Mouse (Mus musculus): ENCODE data around the gene Fbxw18. TPM values are rescaled to one million over a fixed set of nuclear protein-coding genes. Genes with fewer than 3 reads are reported as not detected.
A peak's percentile ranks its signal among the peaks of the same experiment; 100 is the strongest.
"Not testable (repeated sequence)": the region's sequence is repeated elsewhere in the genome, so short reads cannot be mapped to it uniquely, and the experiment has no call there.

The Fbxw18 gene
- not detected in 2 replicates for total RNA-seq (2017)

DNA sequence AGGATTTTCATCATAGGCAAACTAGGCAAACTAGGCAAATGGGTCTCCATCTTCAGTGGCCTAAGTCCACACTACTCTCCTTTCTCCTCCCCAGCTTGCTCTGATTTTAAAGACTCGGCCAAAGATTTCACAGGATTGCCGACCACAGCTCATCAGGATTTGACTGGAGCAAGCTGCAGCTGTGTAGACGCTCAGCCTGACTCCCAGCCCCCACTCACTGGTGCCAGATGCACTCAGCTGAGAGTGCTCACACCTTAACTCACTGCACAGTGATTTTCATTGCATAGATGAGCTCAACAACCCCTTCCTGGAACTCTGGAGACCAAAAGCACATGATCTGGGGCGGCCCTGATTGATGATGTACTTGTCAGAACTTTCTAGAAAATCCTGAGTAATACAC is at the start of gene Fbxw18:
Gene Fbxw18, minus strand, starts transcription at position 101 of the 400 bp plus-strand sequence.
- ATAC-seq (replicated peaks; ENCODE audit: low read depth, poor library complexity, severe bottlenecking), result not testable (repeated sequence)

DNA sequence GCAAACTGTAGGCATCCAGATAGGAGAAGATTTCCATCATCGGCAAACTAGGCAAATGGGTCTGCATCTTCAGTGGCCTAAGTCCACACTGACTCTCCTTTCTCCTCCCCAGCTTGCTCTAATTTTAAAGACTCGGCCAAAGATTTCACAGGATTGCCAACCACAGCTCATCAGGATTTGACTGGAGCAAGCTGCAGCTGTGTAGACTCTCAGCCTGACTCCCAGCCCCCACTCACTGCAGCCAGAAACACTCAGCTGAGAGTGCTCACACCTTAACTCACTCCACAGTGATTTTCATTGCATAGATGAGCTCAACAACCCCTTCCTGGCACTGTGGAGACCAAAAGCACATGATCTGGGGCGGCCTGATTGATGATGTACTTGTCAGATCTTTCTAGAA is 43.5 kb upstream of the Fbxw18 start, which contains the start of gene Fbxw26:
Gene Fbxw26, minus strand, starts transcription at position 101 of the 400 bp plus-strand sequence.
- not testable (repeated sequence) for ATAC-seq (replicated peaks; ENCODE audit: low read depth, poor library complexity, severe bottlenecking)

DNA sequence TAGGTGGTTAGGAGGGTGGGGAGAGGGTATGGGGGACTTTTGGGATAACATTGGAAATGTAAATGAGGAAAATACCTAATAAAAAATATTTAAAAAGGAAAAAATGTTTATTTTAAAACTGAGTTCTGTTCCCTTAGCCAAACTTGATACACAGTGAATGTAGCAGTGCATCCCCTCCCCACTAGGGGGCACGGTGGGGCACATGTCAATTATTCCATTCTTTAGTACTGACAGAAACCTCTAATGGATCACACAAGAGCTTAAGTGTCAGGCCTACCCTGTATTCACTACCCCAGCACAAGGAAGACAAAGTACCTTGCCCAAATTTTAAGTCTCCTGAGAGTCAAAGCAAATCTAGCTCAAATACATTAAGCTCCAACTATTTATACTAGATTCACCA is 17.2 kb downstream of the Fbxw18 start:
- ATAC-seq (replicated peaks; ENCODE audit: low read depth, poor library complexity, severe bottlenecking), result peak; percentile 81

DNA sequence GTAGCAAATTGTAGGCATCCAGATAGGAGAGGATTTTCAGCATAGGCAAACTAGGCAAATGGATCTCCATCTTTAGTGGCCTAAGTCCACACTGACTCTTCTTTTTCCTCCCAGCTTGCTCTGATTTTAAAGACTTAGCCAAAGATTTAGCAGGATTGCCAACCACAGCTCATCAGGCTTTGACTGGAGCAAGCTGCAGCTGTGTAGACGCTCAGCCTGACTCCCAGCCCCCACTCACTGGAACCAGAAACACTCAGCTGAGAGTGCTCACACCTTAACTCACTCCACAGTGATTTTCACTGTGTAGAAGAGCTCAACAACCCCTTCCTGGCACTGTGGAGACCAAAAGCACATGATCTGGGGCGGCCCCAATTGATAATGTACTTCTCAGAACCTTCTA is 37.9 kb downstream of the Fbxw18 start, which contains the start of gene Fbxw25:
Gene Fbxw25, minus strand, starts transcription at position 101 of the 400 bp plus-strand sequence.
- not testable (repeated sequence) for ATAC-seq (replicated peaks; ENCODE audit: low read depth, poor library complexity, severe bottlenecking)

Other genes starting within 250 kb of the Fbxw18 start
- not detected in 2 replicates for gene Fbxw19, start 206.8 kb downstream of the Fbxw18 start, total RNA-seq (2017)
- not detected in 2 replicates for gene Fbxw15, start 134.4 kb downstream of the Fbxw18 start, total RNA-seq (2017)
- gene Fbxw24, start 76.6 kb downstream of the Fbxw18 start, total RNA-seq (2017), result not detected in 2 replicates
- not detected in 2 replicates for gene Fbxw25, start 38.0 kb downstream of the Fbxw18 start, total RNA-seq (2017)
- gene Fbxw26, start 43.4 kb upstream of the Fbxw18 start, total RNA-seq (2017), result not detected in 2 replicates
- not detected in 2 replicates for gene Fbxw27, start 88.0 kb upstream of the Fbxw18 start, total RNA-seq (2017)
- not detected in 2 replicates for gene Spink8, start 109.6 kb upstream of the Fbxw18 start, total RNA-seq (2017)
- 21.8 and 23.6 TPM in 2 replicates for gene Nme6, start 130.0 kb upstream of the Fbxw18 start, total RNA-seq (2017)
- 47.0 and 48.3 TPM in 2 replicates for gene Camp, start 146.9 kb upstream of the Fbxw18 start, total RNA-seq (2017)
- 39.7 and 58.2 TPM in 2 replicates for gene Cdc25a, start 172.9 kb upstream of the Fbxw18 start, total RNA-seq (2017)
- gene Map4, start 228.8 kb upstream of the Fbxw18 start, total RNA-seq (2017), result 16.4 and 19.1 TPM in 2 replicates